Mouse (Mus musculus) CH12.LX (cell line): ENCODE measurements around the gene Gm5426. TPM values are rescaled to one million over a fixed set of nuclear protein-coding genes. Genes with fewer than 3 reads are reported as not detected.

Source experiments
- DNase-seq: peaks from one replicate; pipeline ENCODE4 v3.0.0-alpha.2; 2013; ENCODE audit errors: extremely low read depth
- H3K27ac ChIP-seq: 2 replicates; pipeline ENCODE4 v1.5.1; 2012; ENCODE audit warnings: low read depth, mild to moderate bottlenecking, control low read depth, moderate library complexity; ENCODE audit not compliant: insufficient read depth
- H3K27me3 ChIP-seq: replicated peaks from 2 replicates; pipeline ENCODE3; 2012; ENCODE audit warnings: inconsistent platforms
- H3K36me3 ChIP-seq, 2 experiments: replicated peaks in 1 of 2; 2 replicates each; pipeline versions ENCODE3 to v1.6.1; 2012; ENCODE audit warnings: inconsistent platforms in 1 of 2, low read length in 1 of 2, mild to moderate bottlenecking in 1 of 2, mixed read lengths in 1 of 2, moderate library complexity in 1 of 2; ENCODE audit not compliant: control insufficient read depth in 1 of 2, insufficient read depth in 1 of 2
- H3K4me1 ChIP-seq, 2 experiments: 2 replicates each; pipeline ENCODE4 v1.6.1; 2012; ENCODE audit warnings: inconsistent platforms in 1 of 2, moderate library complexity in 1 of 2; ENCODE audit not compliant: insufficient read depth in 2 of 2, control insufficient read depth in 1 of 2
- H3K4me2 ChIP-seq: 2 replicates; pipeline ENCODE4 v1.6.1; 2012; ENCODE audit warnings: low read depth, mild to moderate bottlenecking, control low read depth; ENCODE audit not compliant: poor library complexity, insufficient read depth, severe bottlenecking
- H3K4me3 ChIP-seq, 3 experiments: fragments of 150-350 bp in 1 of 3; sonication (generic) in 1 of 3; replicated peaks in 1 of 3; 2 replicates each; pipeline versions ENCODE3 to v1.5.1; 2011 to 2012; ENCODE audit warnings: low read depth in 2 of 3, low read length in 2 of 3, mild to moderate bottlenecking in 2 of 3, moderate library complexity in 2 of 3, control low read depth in 1 of 3, improper control_type of control experiment in 1 of 3, inconsistent platforms in 1 of 3, mixed read lengths in 1 of 3; ENCODE audit not compliant: poor library complexity in 1 of 3
- H3K79me2 ChIP-seq: replicated peaks from 2 replicates; pipeline ENCODE4 v1.6.1; 2012; ENCODE audit warnings: mild to moderate bottlenecking, moderate library complexity; ENCODE audit not compliant: control insufficient read depth, poor library complexity, insufficient read depth, severe bottlenecking; ENCODE audit errors: extremely low read depth
- H3K9ac ChIP-seq: 2 replicates; pipeline ENCODE4 v1.6.1; 2012; ENCODE audit warnings: low read depth, mild to moderate bottlenecking, control low read depth, moderate library complexity; ENCODE audit not compliant: insufficient read depth
- H3K9me3 ChIP-seq: replicated peaks from 2 replicates; pipeline ENCODE3; 2012; ENCODE audit warnings: low read length, inconsistent platforms, mixed read lengths
- BHLHE40 ChIP-seq: IDR thresholded peaks from 2 replicates; pipeline ENCODE4 v1.6.1; 2011; ENCODE audit warnings: mild to moderate bottlenecking, low read depth, low read length, improper control_type of control experiment
- GABPA ChIP-seq: IDR thresholded peaks from 2 replicates; pipeline ENCODE4 v1.6.1; 2012; ENCODE audit warnings: low read depth, low read length, improper control_type of control experiment, inconsistent platforms; ENCODE audit not compliant: insufficient replicate concordance
- JUND ChIP-seq: conservative IDR thresholded peaks from 2 replicates; pipeline ENCODE4 v1.6.1; 2011; ENCODE audit warnings: low read depth, low read length, improper control_type of control experiment
- MAFK ChIP-seq: IDR thresholded peaks from 2 replicates; pipeline ENCODE4 v1.6.1; 2011; ENCODE audit warnings: low read length, improper control_type of control experiment; ENCODE audit not compliant: insufficient replicate concordance
- MAZ ChIP-seq: IDR thresholded peaks from 2 replicates; pipeline ENCODE4 v1.6.1; 2012; ENCODE audit warnings: low read depth, mild to moderate bottlenecking, inconsistent platforms, low read length, improper control_type of control experiment, moderate library complexity
- MEF2A ChIP-seq: IDR thresholded peaks from 2 replicates; pipeline ENCODE4 v1.6.1; 2014; ENCODE audit warnings: low read depth, mild to moderate bottlenecking, inconsistent platforms, low read length, improper control_type of control experiment, borderline replicate concordance
- MYC ChIP-seq: IDR thresholded peaks from 2 replicates; pipeline ENCODE4 v1.6.1; 2011; ENCODE audit warnings: low read depth, mild to moderate bottlenecking, improper control_type of control experiment, low read length
- NELFE ChIP-seq: IDR thresholded peaks from 2 replicates; pipeline ENCODE4 v1.6.1; 2011; ENCODE audit warnings: low read depth, low read length, improper control_type of control experiment
- POLR2A ChIP-seq: IDR thresholded peaks from 2 replicates; pipeline ENCODE4 v1.6.1; 2011; ENCODE audit warnings: low read depth, mild to moderate bottlenecking, improper control_type of control experiment, low read length
- RCOR1 ChIP-seq: conservative IDR thresholded peaks from 2 replicates; pipeline ENCODE4 v1.6.1; 2012; ENCODE audit warnings: low read depth, mild to moderate bottlenecking, inconsistent platforms, low read length, improper control_type of control experiment
- SIN3A ChIP-seq: IDR thresholded peaks from 2 replicates; pipeline ENCODE4 v1.6.1; 2012; ENCODE audit warnings: low read length, improper control_type of control experiment, inconsistent platforms
- SMC3 ChIP-seq: IDR thresholded peaks from 2 replicates; pipeline ENCODE4 v1.6.1; 2011; ENCODE audit warnings: low read depth, low read length, improper control_type of control experiment
- TBP ChIP-seq: conservative IDR thresholded peaks from 2 replicates; pipeline ENCODE4 v1.6.1; 2011; ENCODE audit warnings: low read depth, low read length, improper control_type of control experiment
- ZKSCAN1 ChIP-seq: IDR thresholded peaks from 2 replicates; pipeline ENCODE4 v1.6.1; 2012; ENCODE audit warnings: low read depth, inconsistent platforms, low read length, improper control_type of control experiment, borderline replicate concordance
- dilution Hi-C: fragments of 300-500 bp; cut with MboI; formaldehyde crosslinking; loops from 2 replicates; pipeline ENCODE4 v1.14.3; 2020; ENCODE audit warnings: low sequenced_read_pairs; ENCODE audit not compliant: extremely low pct_unique_long_range_greater_than_20kb, extremely low pct_ligation_motif_present
- in situ Hi-C: fragments of 300-500 bp; cut with MboI; formaldehyde crosslinking; loops from 3 replicates; pipeline ENCODE4 v1.14.3; 2019; ENCODE audit warnings: low sequenced_read_pairs, low pct_ligation_motif_present, low pct_unique_long_range_greater_than_20kb, mixed read lengths
- polyA plus RNA-seq: library from polyadenylated mRNA; unstranded; fragments of >175 nt; gene quantifications from 2 replicates; pipeline ENCODE4 v1.2.1, GENCODE M21; 2012; ENCODE audit warnings: low read depth; ENCODE audit not compliant: insufficient read length
- total RNA-seq, 2 experiments: library from RNA; depleted of rRNA; stranded (reverse); fragments of 300-350 nt in 1 of 2; fragments of >200 nt in 1 of 2; gene quantifications; 2 replicates each; pipeline ENCODE4 v1.2.3; 2012 to 2014

Gene Gm5426
- total and polyA plus RNA-seq, 3 experiments = not detected

GRCm38 (mm10) chr10:96123885-96124284 is 12.5 kb upstream of the Gm5426 start:
- Histone ChIP-seq H3K4me1 (peaks cover 0 to 33% of the 10 kb centered on the region in 2 experiments; a peak in 2 of 4 replicates), H3K4me3 (no peak overlapping the region), H3K4me2 (no peak overlapping the region), H3K27me3 (no peaks in the 10 kb centered on the region), H3K79me2 (no peaks in the 10 kb centered on the region)
- in situ Hi-C loops = loop anchor here (25.0 kb wide), 1 partner anchor 488 kb away; the partner anchor contains the start of gene Btg1
- no peak for TF ChIP-seq JUND
- no peak for TF ChIP-seq BHLHE40
- no peak for TF ChIP-seq MAZ
- no peak for TF ChIP-seq ZKSCAN1
- no peak for TF ChIP-seq GABPA
- TF ChIP-seq RCOR1 = no peak
- TF ChIP-seq POLR2A = no peak
- TF ChIP-seq SMC3 = no peak
- no peak for TF ChIP-seq NELFE
- TF ChIP-seq MEF2A = no peak
- TF ChIP-seq, all 38 proteins: peak for 0
- Histone ChIP-seq H3K27ac (no peak overlapping the region), H3K9ac (no peak overlapping the region), H3K36me3 (no peaks in the 10 kb centered on the region), H3K9me3 (peaks cover 3% of the 10 kb centered on the region)
- dilution Hi-C loops = no loop called here
- DNase-seq = no peak

- Histone ChIP-seq H3K9ac (no peak overlapping the region), H3K4me1 (peaks cover 0 to 32% of the 10 kb centered on the region in 2 experiments; a peak in 2 of 4 replicates), H3K4me2 (no peak overlapping the region), H3K4me3 (no peak overlapping the region), H3K27me3 (no peaks in the 10 kb centered on the region), H3K27ac (no peak overlapping the region), H3K36me3 (no peaks in the 10 kb centered on the region), H3K79me2 (no peaks in the 10 kb centered on the region), H3K9me3 (no peaks in the 10 kb centered on the region)
- dilution Hi-C loops = no loop called here
- in situ Hi-C loops = loop anchor here (25.0 kb wide), 1 partner anchor 488 kb away; the partner anchor contains the start of gene Btg1
- TF ChIP-seq TBP (no peak), MAFK (no peak), SIN3A (no peak), MYC (no peak)
- DNase-seq = no peak
Measured at GRCm38 (mm10) chr10:96124290-96124689, 12.1 kb upstream of the Gm5426 start.
